Mouse (Mus musculus): ENCODE data around the gene Ica1l.

GRCm38 (mm10) chr1:60075590-60075989 is 32.6 kb upstream of the Ica1l start:
- TF ChIP-seq POLR2A (IDR thresholded peaks at IDR 0.05; ENCODE audit: extremely low read depth, insufficient read depth, low read length) (no peak), CTCF (IDR thresholded peaks at IDR 0.05; ENCODE audit: low read depth, low read length) (no peak)

Data from liver, adult 2 months (tissue).